Mouse (Mus musculus) stomach, postnatal 0 days (tissue): ENCODE measurements at regions not wholly inside any gene's neighbourhood (a gene's known extent, or its start where the extent isn't known, plus 50 kb on each side); places are given as distances from the start of the nearest gene placed in this dataset.
"Not testable (repeated sequence)": the region's sequence is repeated elsewhere in the genome, so short reads cannot be mapped to it uniquely, and the experiment has no call there.

ENCODE experiments used
- ATAC-seq: fragments of 200-750 bp; cut with Nextera tagmentation; 2 replicates; pipeline ENCODE4 v1.8.0; 2017; ENCODE audit not compliant: low FRiP score, low TSS enrichment
- DNase-seq: peaks from one replicate; pipeline ENCODE4 v3.0.0-alpha.2; 2016; ENCODE audit warnings: low spot score
- H3K27ac ChIP-seq: fragments of 300-500 bp; sonication (generic); replicated peaks from 2 replicates; pipeline ENCODE4 v1.5.1; 2014; ENCODE audit warnings: mild to moderate bottlenecking, control low read depth
- H3K27me3 ChIP-seq: fragments of 300-500 bp; sonication (generic); 2 replicates; pipeline ENCODE4 v1.6.1; 2014; ENCODE audit warnings: low read length; ENCODE audit not compliant: control insufficient read depth, insufficient read depth
- H3K36me3 ChIP-seq: fragments of 300-500 bp; sonication (generic); 2 replicates; pipeline ENCODE4 v1.6.1; 2014; ENCODE audit warnings: low read length, mixed read lengths; ENCODE audit not compliant: control insufficient read depth, insufficient read depth
- H3K4me1 ChIP-seq: fragments of 300-500 bp; sonication (generic); replicated peaks from 2 replicates; pipeline ENCODE4 v1.6.1; 2014; ENCODE audit warnings: antibody characterized with exemption; ENCODE audit not compliant: control insufficient read depth, insufficient read depth
- H3K4me2 ChIP-seq: fragments of 300-500 bp; sonication (generic); replicated peaks from 2 replicates; pipeline ENCODE4 v1.6.1; 2014; ENCODE audit warnings: low read depth, mild to moderate bottlenecking, control low read depth, moderate library complexity
- H3K4me3 ChIP-seq: fragments of 300-500 bp; sonication (generic); 2 replicates; pipeline ENCODE4 v1.5.1; 2014; ENCODE audit warnings: low read depth, low read length, control low read depth
- H3K9ac ChIP-seq: fragments of 300-500 bp; sonication (generic); 2 replicates; pipeline ENCODE4 v1.6.1; 2014; ENCODE audit warnings: mild to moderate bottlenecking, low read length, control low read depth, mixed read lengths
- H3K9me3 ChIP-seq: fragments of 300-500 bp; sonication (generic); 2 replicates; pipeline ENCODE4 v1.6.1; 2016; ENCODE audit warnings: low read length; ENCODE audit not compliant: control insufficient read depth
- CTCF ChIP-seq: IDR thresholded peaks from 2 replicates; pipeline ENCODE4 v1.5.1; 2016; ENCODE audit warnings: antibody characterized with exemption, low read depth, mild to moderate bottlenecking, moderate library complexity
- EP300 ChIP-seq: optimal IDR thresholded peaks from 2 replicates; pipeline ENCODE3; 2016; ENCODE audit warnings: antibody characterized with exemption
- WGBS: fragments of 180-500 bp; shearing (Covaris S2); extraction: QIAGEN DNeasy Blood & Tissue Kit; methylation state at CpG from one replicate; pipeline ENCODE4 v1.1.7; 2014; 5-methylcytosine and 5-hydroxymethylcytosine counted together

GRCm38 (mm10) chr14:16038336-16038735 is 210.7 kb upstream of the Ngly1 start:
- Histone ChIP-seq H3K4me1 (no peaks in the 10 kb centered on the region), H3K27ac (no peak overlapping the region), H3K9me3 (no peaks in the 10 kb centered on the region), H3K4me2 (no peak overlapping the region), H3K36me3 (no peaks in the 10 kb centered on the region), H3K27me3 (no peaks in the 10 kb centered on the region), H3K9ac (no peak overlapping the region), H3K4me3 (no peak overlapping the region)
- ATAC-seq = no peak
- DNase-seq = no peak
- TF ChIP-seq EP300 (no peak), CTCF (no peak)
- 62% methylated on average over 1 of the region's 1 CpGs for WGBS

DNA sequence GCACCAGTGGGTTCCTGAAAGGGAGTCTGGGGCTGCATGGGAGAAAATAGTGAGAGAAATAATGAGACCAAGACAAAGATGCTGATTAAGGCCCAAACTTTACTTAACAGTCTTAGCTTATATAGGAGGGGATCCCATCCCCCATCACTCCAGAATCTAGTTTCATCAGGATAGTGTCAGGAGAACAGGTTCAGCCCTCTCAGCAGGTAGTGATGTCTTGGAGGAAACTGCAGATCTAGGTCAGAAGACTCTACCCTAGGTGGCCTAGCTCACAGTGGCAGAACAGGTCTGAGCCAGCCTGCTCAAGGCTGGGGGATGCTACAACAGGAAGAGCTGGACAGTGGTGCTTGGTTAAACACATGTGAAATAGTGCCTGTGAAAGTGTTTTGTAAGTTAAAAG is 204.6 kb upstream of the Ngly1 start:
- H3K27me3 ChIP-seq = no peaks in the 10 kb centered on the region
- H3K9ac ChIP-seq = no peak overlapping the region
- TF ChIP-seq CTCF = no peak
- TF ChIP-seq EP300 = no peak
- DNase-seq = no peak
- H3K4me2 ChIP-seq = no peak overlapping the region
- H3K27ac ChIP-seq = no peak overlapping the region
- ATAC-seq = no peak
- no peaks in the 10 kb centered on the region for H3K36me3 ChIP-seq
- H3K4me1 ChIP-seq = no peaks in the 10 kb centered on the region
- no peak overlapping the region for H3K4me3 ChIP-seq
- H3K9me3 ChIP-seq = no peaks in the 10 kb centered on the region

DNA sequence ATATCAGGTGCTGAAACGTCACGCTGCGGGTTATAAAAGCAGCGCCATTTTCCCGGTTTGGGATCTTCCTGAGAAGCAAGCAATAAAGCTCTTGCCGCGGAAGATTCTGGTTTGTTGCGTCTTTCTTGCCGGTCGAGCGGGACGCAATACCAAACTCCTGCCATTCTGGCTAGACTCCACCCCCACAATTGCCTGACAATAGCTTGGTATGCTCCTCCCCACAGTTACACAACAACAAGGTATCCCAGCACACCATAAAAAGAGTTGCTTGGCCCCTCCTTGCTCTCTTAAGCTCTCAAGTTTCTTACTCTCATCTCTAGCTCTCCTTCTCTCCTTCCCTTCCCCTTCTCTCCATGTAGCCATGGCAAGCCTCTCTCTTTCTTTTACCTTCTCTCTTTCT is 176.5 kb upstream of the Ngly1 start:
- DNase-seq, H3K36me3 ChIP-seq, H3K27me3 ChIP-seq, H3K4me1 ChIP-seq, ATAC-seq, H3K27ac ChIP-seq, H3K4me3 ChIP-seq, H3K9me3 ChIP-seq, H3K4me2 ChIP-seq, H3K9ac ChIP-seq: not testable (repeated sequence)
- 100% methylated on average over 5 of the region's 12 CpGs for WGBS

DNA sequence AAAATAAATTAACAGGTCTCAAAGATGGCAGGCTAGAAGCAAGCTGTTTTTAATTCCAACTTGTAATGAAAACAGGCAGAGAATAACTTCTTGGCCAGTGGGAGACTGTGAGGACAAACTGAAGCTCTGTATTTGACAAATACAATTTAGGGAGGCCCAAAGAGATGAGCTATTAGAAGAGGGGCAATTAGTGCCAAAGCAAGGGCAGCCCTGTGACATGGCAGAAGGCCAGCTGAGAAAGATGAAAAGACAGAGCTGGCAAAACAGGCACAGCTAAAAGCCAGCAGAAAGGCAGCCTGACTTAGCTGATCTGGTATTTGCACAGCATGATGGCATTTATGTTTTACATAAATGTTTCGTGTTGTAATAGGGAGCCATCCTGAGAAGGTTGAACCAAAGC is 175.0 kb upstream of the Ngly1 start:
- Histone ChIP-seq H3K4me2 (no peak overlapping the region), H3K27me3 (no peaks in the 10 kb centered on the region), H3K27ac (no peak overlapping the region), H3K4me3 (no peak overlapping the region), H3K9ac (no peak overlapping the region), H3K9me3 (no peaks in the 10 kb centered on the region), H3K36me3 (no peaks in the 10 kb centered on the region), H3K4me1 (no peaks in the 10 kb centered on the region)
- TF ChIP-seq CTCF (no peak), EP300 (no peak)
- 54% methylated on average over 1 of the region's 1 CpGs for WGBS
- no peak for ATAC-seq
- no peak for DNase-seq

DNA sequence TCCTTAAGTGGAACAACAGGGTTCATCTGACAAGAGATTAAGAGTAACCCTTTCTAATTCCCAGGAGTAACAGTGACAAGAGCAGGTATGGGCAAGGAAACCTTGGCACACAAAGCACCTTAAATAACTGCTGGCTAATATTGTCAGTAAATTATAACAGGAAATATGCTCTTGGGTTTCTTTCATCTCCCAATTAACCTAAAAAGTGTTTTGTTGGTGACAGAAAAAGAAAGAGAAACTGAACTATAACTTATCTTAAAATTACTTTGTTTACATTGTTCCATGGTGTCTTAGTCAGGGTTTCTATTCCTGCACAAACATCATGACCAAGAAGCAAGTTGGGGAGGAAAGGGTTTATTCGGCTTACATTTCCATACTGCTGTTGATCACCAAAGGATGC is 170.0 kb upstream of the Ngly1 start:
- no peak overlapping the region for H3K27ac ChIP-seq
- no peaks in the 10 kb centered on the region for H3K27me3 ChIP-seq
- no peak overlapping the region for H3K9ac ChIP-seq
- no peak for ATAC-seq
- H3K36me3 ChIP-seq = no peaks in the 10 kb centered on the region
- DNase-seq = no peak
- TF ChIP-seq CTCF (no peak), EP300 (no peak)
- no peaks in the 10 kb centered on the region for H3K9me3 ChIP-seq
- H3K4me1 ChIP-seq = no peaks in the 10 kb centered on the region
- WGBS = no CpG with 5 or more reads among the region's 1 CpGs
- no peak overlapping the region for H3K4me3 ChIP-seq
- H3K4me2 ChIP-seq = no peak overlapping the region

DNA sequence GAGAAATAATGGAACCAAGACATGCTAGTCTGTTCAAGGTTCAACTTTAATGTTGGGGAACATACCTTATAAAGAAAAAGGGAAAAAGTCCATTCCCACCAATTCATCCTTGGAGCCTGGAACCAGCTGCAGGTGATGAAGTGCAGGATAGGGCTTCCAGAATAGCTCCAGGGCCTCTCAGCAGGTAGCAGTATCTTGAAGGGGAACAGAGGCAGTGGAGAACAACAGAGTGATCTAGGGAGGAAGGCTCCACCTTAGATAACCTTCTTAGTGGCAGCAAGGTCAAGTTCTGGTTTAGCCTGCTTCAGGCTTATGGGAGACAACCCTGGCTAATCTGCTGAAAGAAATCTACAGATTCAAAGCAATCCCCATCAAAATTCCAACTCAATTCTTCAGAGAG is 161.8 kb upstream of the Ngly1 start:
- H3K36me3 ChIP-seq, H3K9me3 ChIP-seq, H3K4me2 ChIP-seq, H3K27me3 ChIP-seq, ATAC-seq, H3K4me3 ChIP-seq, H3K9ac ChIP-seq, DNase-seq, H3K27ac ChIP-seq, H3K4me1 ChIP-seq: not testable (repeated sequence)
